Mouse (Mus musculus): ENCODE measurements around the gene Arhgap23. TPM values are rescaled to one million over a fixed set of nuclear protein-coding genes. Genes with fewer than 3 reads are reported as not detected.

The Arhgap23 gene
- polyA plus RNA-seq, 1 experiment from 2014 or later = 3.9 TPM

GRCm38 (mm10) chr11:97536835-97537579 is 121.7 kb downstream of the Arhgap23 start:
- H3K4me1 ChIP-seq = peaks cover 52% of the 10 kb centered on the region
- WGBS = 2% methylated on average over 36 of the region's 36 CpGs

GRCm38 (mm10) chr11:97537580-97538089 is 122.3 kb downstream of the Arhgap23 start:
- Histone ChIP-seq H3K4me1 (peaks cover 52% of the 10 kb centered on the region), H3K27ac (no peak overlapping the region), H3K27me3 (ENCODE audit: low read depth, poor library complexity, severe bottlenecking) (peaks cover 100% of the 10 kb centered on the region), H3K9me3 (replicated peaks) (no peaks in the 10 kb centered on the region), H3K4me3 (peak overlapping the region; percentile 55), H3K36me3 (no peaks in the 10 kb centered on the region)
- WGBS = 26% methylated on average over 12 of the region's 12 CpGs
- no peak for DNase-seq (ENCODE audit: low spot score)

More at GRCm38 (mm10) chr11:97536835-97537579, 121.7 kb downstream of the Arhgap23 start:
- DNase-seq (ENCODE audit: low spot score) = peak; percentile 68
- peak overlapping the region; percentile 55 for H3K4me3 ChIP-seq
- H3K36me3 ChIP-seq = no peaks in the 10 kb centered on the region
- peak overlapping the region; percentile 46; the same call in 1 of the 2 replicates for H3K27ac ChIP-seq
- H3K9me3 ChIP-seq (replicated peaks) = no peaks in the 10 kb centered on the region
- peaks cover 100% of the 10 kb centered on the region for H3K27me3 ChIP-seq (ENCODE audit: low read depth, poor library complexity, severe bottlenecking)

GRCm38 (mm10) chr11:97539622-97540021 is 124.3 kb downstream of the Arhgap23 start:
- peaks cover 100% of the 10 kb centered on the region for H3K27me3 ChIP-seq (ENCODE audit: low read depth, poor library complexity, severe bottlenecking)
- H3K9me3 ChIP-seq (replicated peaks) = no peaks in the 10 kb centered on the region
- no peak overlapping the region for H3K27ac ChIP-seq
- WGBS = 76% methylated on average over 5 of the region's 5 CpGs
- no peak for DNase-seq (ENCODE audit: low spot score)
- no peaks in the 10 kb centered on the region for H3K36me3 ChIP-seq
- peaks cover 47% of the 10 kb centered on the region for H3K4me1 ChIP-seq
- no peak overlapping the region for H3K4me3 ChIP-seq

GRCm38 (mm10) chr11:97540136-97540535 is 124.8 kb downstream of the Arhgap23 start:
- Histone ChIP-seq H3K4me1 (peaks cover 42% of the 10 kb centered on the region), H3K4me3 (no peak overlapping the region), H3K27me3 (ENCODE audit: low read depth, poor library complexity, severe bottlenecking) (peaks cover 100% of the 10 kb centered on the region), H3K27ac (no peak overlapping the region), H3K36me3 (no peaks in the 10 kb centered on the region), H3K9me3 (replicated peaks) (no peaks in the 10 kb centered on the region)
- 70% methylated on average over 3 of the region's 3 CpGs for WGBS
- no peak for DNase-seq (ENCODE audit: low spot score)

- H3K27me3 ChIP-seq (ENCODE audit: low read depth, poor library complexity, severe bottlenecking) = peaks cover 100% of the 10 kb centered on the region
- WGBS = 74% methylated on average over 3 of the region's 3 CpGs
- no peak overlapping the region for H3K4me3 ChIP-seq
- H3K9me3 ChIP-seq (replicated peaks) = no peaks in the 10 kb centered on the region
- no peaks in the 10 kb centered on the region for H3K36me3 ChIP-seq
- DNase-seq (ENCODE audit: low spot score) = no peak
- no peak overlapping the region for H3K27ac ChIP-seq
- H3K4me1 ChIP-seq = peaks cover 40% of the 10 kb centered on the region
Observed at GRCm38 (mm10) chr11:97540604-97541003, 125.3 kb downstream of the Arhgap23 start.

- H3K4me1 ChIP-seq = peaks cover 41% of the 10 kb centered on the region
- H3K27ac ChIP-seq = peak overlapping the region; percentile 17; the same call in 1 of the 2 replicates
- no peaks in the 10 kb centered on the region for H3K36me3 ChIP-seq
- no peaks in the 10 kb centered on the region for H3K9me3 ChIP-seq (replicated peaks)
- H3K27me3 ChIP-seq (ENCODE audit: low read depth, poor library complexity, severe bottlenecking) = peaks cover 100% of the 10 kb centered on the region
- no peak for DNase-seq (ENCODE audit: low spot score)
- WGBS = 74% methylated on average over 22 of the region's 22 CpGs
- H3K4me3 ChIP-seq = no peak overlapping the region
Observed at GRCm38 (mm10) chr11:97542171-97543150, 127.1 kb downstream of the Arhgap23 start.

- Histone ChIP-seq H3K9me3 (replicated peaks) (no peaks in the 10 kb centered on the region), H3K27me3 (ENCODE audit: low read depth, poor library complexity, severe bottlenecking) (peaks cover 100% of the 10 kb centered on the region), H3K36me3 (no peaks in the 10 kb centered on the region), H3K27ac (no peak overlapping the region), H3K4me3 (no peak overlapping the region), H3K4me1 (peaks cover 45% of the 10 kb centered on the region)
- DNase-seq (ENCODE audit: low spot score) = no peak
- WGBS = 64% methylated on average over 12 of the region's 12 CpGs
Observed at GRCm38 (mm10) chr11:97543181-97543733, 127.9 kb downstream of the Arhgap23 start.

GRCm38 (mm10) chr11:97543883-97544282 is 128.6 kb downstream of the Arhgap23 start:
- H3K4me3 ChIP-seq = no peak overlapping the region
- no peaks in the 10 kb centered on the region for H3K36me3 ChIP-seq
- H3K27ac ChIP-seq = no peak overlapping the region
- no peak for DNase-seq (ENCODE audit: low spot score)
- WGBS = 85% methylated on average over 9 of the region's 9 CpGs
- H3K9me3 ChIP-seq (replicated peaks) = no peaks in the 10 kb centered on the region
- H3K4me1 ChIP-seq = peaks cover 45% of the 10 kb centered on the region
- H3K27me3 ChIP-seq (ENCODE audit: low read depth, poor library complexity, severe bottlenecking) = peaks cover 100% of the 10 kb centered on the region

- Histone ChIP-seq H3K27ac (peak overlapping the region; percentile 72), H3K36me3 (no peaks in the 10 kb centered on the region), H3K27me3 (ENCODE audit: low read depth, poor library complexity, severe bottlenecking) (peaks cover 100% of the 10 kb centered on the region), H3K4me1 (peaks cover 39% of the 10 kb centered on the region), H3K9me3 (replicated peaks) (no peaks in the 10 kb centered on the region), H3K4me3 (peak overlapping the region; percentile 72)
- WGBS = 2% methylated on average over 26 of the region's 26 CpGs
- DNase-seq (ENCODE audit: low spot score) = no peak
Observed at GRCm38 (mm10) chr11:97545808-97546560, 130.7 kb downstream of the Arhgap23 start.

GRCm38 (mm10) chr11:97546804-97547411 is 131.6 kb downstream of the Arhgap23 start:
- Histone ChIP-seq H3K27me3 (ENCODE audit: low read depth, poor library complexity, severe bottlenecking) (peaks cover 100% of the 10 kb centered on the region), H3K36me3 (no peaks in the 10 kb centered on the region), H3K9me3 (replicated peaks) (no peaks in the 10 kb centered on the region), H3K27ac (peak overlapping the region; percentile 72), H3K4me3 (peak overlapping the region; percentile 72), H3K4me1 (peaks cover 46% of the 10 kb centered on the region)
- WGBS = under 1% methylated on average over 69 of the region's 73 CpGs
- DNase-seq (ENCODE audit: low spot score) = peak; percentile 80

- Histone ChIP-seq H3K9me3 (replicated peaks) (no peaks in the 10 kb centered on the region), H3K4me3 (no peak overlapping the region), H3K4me1 (peaks cover 47% of the 10 kb centered on the region), H3K27me3 (ENCODE audit: low read depth, poor library complexity, severe bottlenecking) (peaks cover 100% of the 10 kb centered on the region), H3K36me3 (no peaks in the 10 kb centered on the region), H3K27ac (no peak overlapping the region)
- 65% methylated on average over 12 of the region's 12 CpGs for WGBS
- no peak for DNase-seq (ENCODE audit: low spot score)
Observed at GRCm38 (mm10) chr11:97547957-97548706, 132.8 kb downstream of the Arhgap23 start.

All from limb, embryonic 10.5 days (tissue).